In the genomic region with DNA sequence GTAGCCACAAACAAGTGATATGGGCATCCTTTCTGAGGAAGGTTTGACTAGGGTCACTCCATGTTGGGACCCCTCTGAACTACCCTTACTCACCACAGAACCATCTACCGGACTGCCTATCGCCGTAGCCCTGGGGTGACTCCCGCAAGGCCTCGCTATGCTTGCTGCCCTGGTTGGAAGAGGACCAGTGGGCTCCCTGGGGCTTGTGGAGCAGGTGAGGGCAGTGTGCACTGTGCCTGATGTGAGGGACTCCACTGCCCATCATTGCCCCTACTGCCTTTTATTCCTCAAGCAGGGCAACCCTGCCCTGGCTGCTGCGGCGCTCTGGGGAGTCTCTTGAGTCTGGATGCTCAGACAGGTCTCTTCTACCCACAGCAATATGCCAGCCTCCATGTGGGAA, we compare ENCODE assay signal across 19 mouse cellular contexts. TPM values are rescaled to one million over a fixed set of nuclear protein-coding genes. Genes with fewer than 3 reads are reported as not detected.
DNase-seq lines count a peak whose midpoint lies in the region; ATAC-seq and TF ChIP-seq lines count a peak whose summit lies in the region.
"Had no signal": no experiment of that assay in that cellular context is flagged by ENCODE, and none has a peak within 500 bp of the region (broad histone marks: within the 10 kb centered on the region; RNA-seq: fewer than 3 reads in every experiment).

No protein-coding gene starts in this region.

- H3K79me2 ChIP-seq in heart, adult 2 months (replicated peaks; ENCODE audit: control insufficient read depth, insufficient read depth, low read length) = peaks cover 2% of the 10 kb centered on the region; the same call in 1 of the 2 replicates

- TF ChIP-seq EP300 in heart, adult 2 months (IDR thresholded peaks at IDR 0.05; ENCODE audit: insufficient read depth, low read depth, low read length) = no peak
- TF ChIP-seq EP300 in lung, postnatal 0 days (IDR thresholded peaks at IDR 0.05) = no peak

- H3K27me3 ChIP-seq in heart, adult 2 months (ENCODE audit: control insufficient read depth, insufficient read depth, low read length) = no peaks in the 10 kb centered on the region
- H3K27me3 ChIP-seq in kidney, adult 2 months (replicated peaks; ENCODE audit: control insufficient read depth, insufficient read depth, low read length) = no peaks in the 10 kb centered on the region
- no peaks in the 10 kb centered on the region for H3K27me3 ChIP-seq in lung, postnatal 0 days (replicated peaks; ENCODE audit: insufficient read depth, low read length)
- H3K27me3 ChIP-seq: embryonic facial prominence, embryonic 13.5 days; forebrain, embryonic 15.5 days; limb, embryonic 13.5 days had no signal

- H3K4me1 ChIP-seq in heart, adult 2 months (ENCODE audit: control insufficient read depth, insufficient read depth, low read length) = no peaks in the 10 kb centered on the region; the same call in 1 of the 2 replicates
- H3K4me1 ChIP-seq in kidney, adult 2 months (ENCODE audit: control insufficient read depth, insufficient read depth, low read length) = peaks cover 7% of the 10 kb centered on the region
- H3K4me1 ChIP-seq in lung, postnatal 0 days (ENCODE audit: insufficient read depth, low read depth, low read length) = peaks cover 6% of the 10 kb centered on the region; the same call in 1 of the 2 replicates

- WGBS in heart, adult 2 months = 60% methylated on average over 7 of the region's 7 CpGs
- 81% methylated on average over 7 of the region's 7 CpGs for WGBS in kidney, adult 2 months
- 82% methylated on average over 7 of the region's 7 CpGs for WGBS in lung, postnatal 0 days

- H3K27ac ChIP-seq in heart, adult 2 months = peak overlapping the region; percentile 75
- no peak overlapping the region for H3K27ac ChIP-seq in kidney, adult 2 months (ENCODE audit: insufficient read depth, low read depth, low read length)
- H3K27ac ChIP-seq in lung, postnatal 0 days (ENCODE audit: low read length) = peak overlapping the region; percentile 91; the same call in 1 of the 2 replicates
- H3K27ac ChIP-seq: embryonic facial prominence, embryonic 13.5 days; forebrain, embryonic 15.5 days; midbrain, embryonic 10.5 days had no signal

- intact Hi-C loops in heart, adult 2 months (cut with DNase I) = no loop called here

- TF ChIP-seq CTCF in heart, adult 2 months (IDR thresholded peaks at IDR 0.05) = no peak
- no peak for TF ChIP-seq CTCF in kidney, adult 2 months (conservative IDR thresholded peaks at IDR 0.05; ENCODE audit: insufficient read depth, insufficient read length, low read depth, low read length)
- no peak for TF ChIP-seq CTCF in lung, postnatal 0 days (IDR thresholded peaks at IDR 0.05)

- peaks cover 5% of the 10 kb centered on the region; the same call in 1 of the 2 replicates for H3K36me3 ChIP-seq in heart, adult 2 months (ENCODE audit: control insufficient read depth, insufficient read depth, low read length)
- peaks cover 2% of the 10 kb centered on the region; the same call in 1 of the 2 replicates for H3K36me3 ChIP-seq in kidney, adult 2 months (ENCODE audit: control insufficient read depth, insufficient read depth, low read length)
- peaks cover 28% of the 10 kb centered on the region for H3K36me3 ChIP-seq in lung, postnatal 0 days (ENCODE audit: insufficient read depth, low read length)
- H3K36me3 ChIP-seq: forebrain, embryonic 15.5 days; midbrain, embryonic 10.5 days had no signal

- peak overlapping the region; percentile 86 for H3K9ac ChIP-seq in heart, adult 2 months (ENCODE audit: low read depth, low read length)
- peak overlapping the region; percentile 79 for H3K9ac ChIP-seq in lung, postnatal 0 days (replicated peaks; ENCODE audit: low read depth)
- H3K9ac ChIP-seq: embryonic facial prominence, embryonic 13.5 days; forebrain, embryonic 15.5 days had no signal

- no peaks in the 10 kb centered on the region for H3K9me3 ChIP-seq in lung, postnatal 0 days (ENCODE audit: low read length)
- H3K9me3 ChIP-seq: embryonic facial prominence, embryonic 13.5 days; forebrain, embryonic 15.5 days; G1E; limb, embryonic 13.5 days; midbrain, embryonic 10.5 days had no signal

- H3K4me3 ChIP-seq in heart, adult 2 months = peak overlapping the region; percentile 53
- H3K4me3 ChIP-seq in kidney, adult 2 months (ENCODE audit: insufficient read depth, low read depth, low read length) = peak overlapping the region; percentile 47; the same call in 1 of the 2 replicates
- H3K4me3 ChIP-seq in lung, postnatal 0 days (ENCODE audit: low read depth, low read length) = peak overlapping the region; percentile 58
- H3K4me3 ChIP-seq: embryonic facial prominence, embryonic 13.5 days; forebrain, embryonic 15.5 days; limb, embryonic 13.5 days; midbrain, embryonic 10.5 days had no signal

- peak overlapping the region; percentile 74 for H3K4me2 ChIP-seq in lung, postnatal 0 days (replicated peaks; ENCODE audit: low read depth, low read length)
- H3K4me2 ChIP-seq: embryonic facial prominence, embryonic 13.5 days; forebrain, embryonic 15.5 days; limb, embryonic 13.5 days had no signal

- DNase-seq in heart, adult 2 months = peak in 1 of 2 experiments; percentile 38
- DNase-seq in heart, adult 18-20 months = no peak
- DNase-seq in kidney, adult 2 months = no peak
- no peak for DNase-seq in kidney, adult 9 months
- no peak for DNase-seq in lung, postnatal 0 days (ENCODE audit: low spot score)
- DNase-seq in lung, postnatal 36 days = no peak
- no peak for DNase-seq in urinary bladder, postnatal 36 days (ENCODE audit: low spot score in 2 of 2)
- no peak for DNase-seq in Muller cell, postnatal 12 days (ENCODE audit: inconsistent ontology term)
- DNase-seq: B cell, adult 2 months; gastrocnemius, postnatal 10 days; kidney, adult 8-10 months; layer of hippocampus, postnatal 36 days; thymus, adult 2 months had no signal

- no peak for TF ChIP-seq POLR2A in heart, adult 2 months (IDR thresholded peaks at IDR 0.05; ENCODE audit: insufficient read depth, low read depth, low read length)
- TF ChIP-seq POLR2A in kidney, adult 2 months (IDR thresholded peaks at IDR 0.05; ENCODE audit: low read depth, low read length) = no peak

- ATAC-seq in lung, postnatal 0 days = no peak
- ATAC-seq: forebrain, embryonic 15.5 days had no signal

RNA-seq across cellular contexts. Expression of a gene that starts 3.8 kb away (rescaled TPM):
- total RNA-seq in heart, adult 2 months (2021) = not detected
- not detected in 2 replicates for polyA plus RNA-seq in heart, adult 2 months (2012; rRNA removed)
- not detected for total RNA-seq in heart, adult 18-20 months (2021)
- not detected in 2 replicates for polyA plus RNA-seq in kidney, adult 2 months (2012; rRNA removed)
- not detected in 2 replicates for polyA plus RNA-seq in lung, postnatal 0 days (2015; fragmentation: Nextera tagmentation; extraction: Ambion mirVana)
- total RNA-seq: G1E; layer of hippocampus, postnatal 36 days had no signal
- polyA plus RNA-seq: brain, embryonic 14.5 days; embryonic facial prominence, embryonic 13.5 days; forebrain, embryonic 15.5 days; G1E; limb, embryonic 13.5 days; midbrain, embryonic 10.5 days; thymus, adult 2 months had no signal

RNA-seq across cellular contexts. Expression of a gene that starts 10.5 kb away (rescaled TPM):
- total RNA-seq in heart, adult 2 months (2021) = 100 to 1,000 TPM; 102 to 111 TPM
- polyA plus RNA-seq in heart, adult 2 months (2012; rRNA removed) = 499 and 610 TPM in 2 replicates
- 10 to 100 TPM; 94.2 to 94.8 TPM for total RNA-seq in heart, adult 18-20 months (2021)
- 297 and 304 TPM in 2 replicates for polyA plus RNA-seq in kidney, adult 2 months (2012; rRNA removed)
- 412 and 467 TPM in 2 replicates for polyA plus RNA-seq in lung, postnatal 0 days (2015; fragmentation: Nextera tagmentation; extraction: Ambion mirVana)

RNA-seq across cellular contexts. Expression of a gene that starts 13.9 kb away (rescaled TPM):
- 10 to 100 TPM; 52.8 to 59.2 TPM for total RNA-seq in heart, adult 2 months (2021)
- polyA plus RNA-seq in heart, adult 2 months (2012; rRNA removed) = 117 and 142 TPM in 2 replicates
- total RNA-seq in heart, adult 18-20 months (2021) = 10 to 100 TPM; 53.9 to 88.6 TPM
- 165 and 192 TPM in 2 replicates for polyA plus RNA-seq in kidney, adult 2 months (2012; rRNA removed)
- 59.5 and 72.8 TPM in 2 replicates for polyA plus RNA-seq in lung, postnatal 0 days (2015; fragmentation: Nextera tagmentation; extraction: Ambion mirVana)

RNA-seq across cellular contexts. Expression of a gene that starts 38.0 kb away (rescaled TPM):
- total RNA-seq in heart, adult 2 months (2021) = 10 to 100 TPM; 20.0 to 21.1 TPM
- 45.7 and 47.6 TPM in 2 replicates for polyA plus RNA-seq in heart, adult 2 months (2012; rRNA removed)
- total RNA-seq in heart, adult 18-20 months (2021) = 10 to 100 TPM; 22.0 to 22.2 TPM
- polyA plus RNA-seq in kidney, adult 2 months (2012; rRNA removed) = 12.2 and 14.5 TPM in 2 replicates
- 6.2 and 8.2 TPM in 2 replicates for polyA plus RNA-seq in lung, postnatal 0 days (2015; fragmentation: Nextera tagmentation; extraction: Ambion mirVana)
- polyA plus RNA-seq: G1E had no signal
